Mouse (Mus musculus) myocyte (in vitro differentiated cells): ENCODE data around the gene Cldn2. TPM values are rescaled to one million over a fixed set of nuclear protein-coding genes. Genes with fewer than 3 reads are reported as not detected.

Experiments
- H3K27me3 ChIP-seq: one replicate; pipeline ENCODE4 v1.6.1; 2011; ENCODE audit not compliant: control insufficient read depth, insufficient read depth, insufficient read length
- H3K36me3 ChIP-seq: one replicate; pipeline ENCODE4 v1.6.1; 2011; ENCODE audit not compliant: control insufficient read depth, insufficient read depth
- H3K4me2 ChIP-seq: one replicate; pipeline ENCODE4 v1.6.1; 2011; ENCODE audit warnings: low read depth, control low read depth
- H3K4me3 ChIP-seq: one replicate; pipeline ENCODE4 v1.5.1; 2011; ENCODE audit warnings: mild to moderate bottlenecking, control low read depth, moderate library complexity
- H3K79me2 ChIP-seq: one replicate; pipeline ENCODE4 v1.6.1; 2011; ENCODE audit not compliant: control insufficient read depth, insufficient read depth
- H3ac ChIP-seq: one replicate; pipeline ENCODE4 v1.6.1; 2011; ENCODE audit not compliant: control insufficient read depth, insufficient read length
- CEBPB ChIP-seq: IDR thresholded peaks from 2 replicates; pipeline ENCODE4 v1.6.1; 2011; ENCODE audit warnings: mild to moderate bottlenecking, moderate library complexity; ENCODE audit not compliant: poor library complexity, insufficient read depth, severe bottlenecking
- E2F4 ChIP-seq: IDR thresholded peaks from one replicate; pipeline ENCODE4 v1.6.1; 2011; ENCODE audit warnings: mild to moderate bottlenecking, control low read depth, moderate library complexity; ENCODE audit not compliant: insufficient read depth
- MAX ChIP-seq: IDR thresholded peaks from one replicate; pipeline ENCODE4 v1.6.1; 2011; ENCODE audit warnings: low read depth, mild to moderate bottlenecking, control low read depth
- MYOD1 ChIP-seq, 3 experiments: IDR thresholded peaks; one replicate each; pipeline ENCODE4 v1.6.1; 2011; ENCODE audit warnings: control low read depth in 2 of 3, low read depth in 2 of 3, mild to moderate bottlenecking in 2 of 3, moderate library complexity in 1 of 3; ENCODE audit not compliant: insufficient read length in 2 of 3, control insufficient read depth in 1 of 3
- MYOG ChIP-seq, 3 experiments: IDR thresholded peaks; one replicate each; pipeline ENCODE4 v1.6.1; 2011; ENCODE audit warnings: control low read depth in 2 of 3, low read depth in 2 of 3, mild to moderate bottlenecking in 2 of 3; ENCODE audit not compliant: insufficient read length in 2 of 3, control insufficient read depth in 1 of 3, insufficient read depth in 1 of 3
- POLR2A ChIP-seq: IDR thresholded peaks from one replicate; pipeline ENCODE4 v1.6.1; 2011; ENCODE audit warnings: low read depth, mild to moderate bottlenecking, control low read depth, moderate library complexity; ENCODE audit not compliant: insufficient read length
- POLR2AphosphoS2 ChIP-seq: IDR thresholded peaks from one replicate; pipeline ENCODE4 v1.6.1; 2011; ENCODE audit warnings: low read depth, control low read depth; ENCODE audit not compliant: insufficient read length
- REST ChIP-seq: IDR thresholded peaks from one replicate; pipeline ENCODE4 v1.6.1; 2011; ENCODE audit warnings: mild to moderate bottlenecking, control low read depth, moderate library complexity; ENCODE audit not compliant: insufficient read depth, insufficient read length
- SRF ChIP-seq: IDR thresholded peaks from one replicate; pipeline ENCODE4 v1.6.1; 2011; ENCODE audit warnings: low read depth; ENCODE audit not compliant: control insufficient read depth, insufficient read length
- TCF12 ChIP-seq: IDR thresholded peaks from one replicate; pipeline ENCODE4 v1.6.1; 2011; ENCODE audit warnings: mild to moderate bottlenecking, control low read depth; ENCODE audit not compliant: poor library complexity, insufficient read depth, severe bottlenecking
- TCF3 ChIP-seq: IDR thresholded peaks from one replicate; pipeline ENCODE4 v1.6.1; 2011; ENCODE audit warnings: low read depth, control low read depth; ENCODE audit not compliant: insufficient read length
- USF1 ChIP-seq: IDR thresholded peaks from one replicate; pipeline ENCODE4 v1.6.1; 2011; ENCODE audit warnings: low read depth, mild to moderate bottlenecking, control low read depth, moderate library complexity
- polyA plus RNA-seq: library from polyadenylated mRNA; unstranded; fragments of >200 nt; fragmentation: generic; extraction: Trizol; gene quantifications from one replicate; pipeline ENCODE4 v1.2.1, GENCODE M21; 2012; ENCODE audit warnings: missing spikeins

Gene Cldn2
- polyA plus RNA-seq, 1 experiment = 1.0 TPM

DNA sequence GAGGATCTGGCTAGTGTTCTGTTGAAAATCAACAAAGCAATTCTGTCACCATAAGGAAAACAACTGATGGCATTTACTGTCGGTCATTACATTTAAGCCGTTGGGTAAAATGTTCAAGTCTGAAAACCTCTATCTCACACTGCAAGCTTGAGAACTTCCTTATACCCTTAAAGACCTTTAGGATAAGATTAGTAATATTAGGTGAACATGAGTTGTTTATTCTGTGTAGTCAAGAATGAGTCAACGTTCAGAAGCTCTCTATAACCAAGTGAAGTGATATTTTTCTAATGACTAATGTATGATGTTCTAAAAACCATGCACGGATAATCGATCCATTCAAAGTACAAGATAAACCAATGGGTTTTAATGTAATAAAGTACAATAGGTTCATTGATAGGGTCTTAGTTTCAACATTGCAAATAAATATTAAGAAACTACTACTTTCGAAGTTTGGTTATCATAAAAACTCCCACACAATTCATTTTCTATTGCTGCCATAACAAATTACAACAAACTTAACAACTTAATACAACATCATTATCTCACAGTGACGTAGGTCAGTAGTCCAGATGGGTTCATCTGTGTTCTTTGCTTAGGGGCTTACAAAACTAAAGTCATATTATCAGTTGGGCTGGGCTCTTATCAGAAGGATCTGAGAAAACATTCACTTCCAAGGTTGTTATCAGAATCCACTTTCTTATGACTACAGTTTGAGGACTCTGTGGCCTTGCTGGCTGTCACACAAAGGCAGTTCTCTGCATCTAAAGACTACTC is 6.4 kb upstream of the Cldn2 start:
- H3K27me3 ChIP-seq = no peaks in the 10 kb centered on the region
- TF ChIP-seq E2F4 (no peak), MAX (no peak), REST (no peak), TCF3 (no peak), MYOD1 (IDR thresholded peaks at IDR 0.05; ENCODE audit: control insufficient read depth in 1 of 3, insufficient read length in 2 of 3, low read depth in 2 of 3) (no peak), TCF12 (no peak), SRF (no peak), POLR2A (no peak), POLR2AphosphoS2 (no peak), MYOG (IDR thresholded peaks at IDR 0.05; ENCODE audit: control insufficient read depth in 1 of 3, insufficient read depth in 1 of 3, insufficient read length in 2 of 3, low read depth in 2 of 3) (no peak), USF1 (no peak), CEBPB (no peak)

DNA sequence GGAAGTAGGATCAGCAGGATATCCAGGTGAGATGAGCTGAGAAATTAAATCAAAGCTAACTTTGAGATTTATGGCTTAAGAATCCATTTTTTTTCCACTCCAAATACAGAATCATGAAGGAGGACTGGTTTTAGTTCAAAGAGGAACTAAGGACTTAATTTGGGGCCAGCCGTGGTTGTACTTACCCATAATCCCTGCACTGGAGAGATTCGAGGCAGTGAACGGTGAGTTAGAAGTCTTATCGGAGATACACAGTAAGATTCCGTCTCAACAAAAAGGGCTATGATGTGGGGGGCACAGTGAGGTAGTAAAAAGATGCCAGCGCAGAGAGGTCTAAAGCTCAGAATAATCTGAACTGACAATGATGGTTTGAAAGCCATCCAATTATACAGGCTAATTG is 4.6 kb upstream of the Cldn2 start:
- TF ChIP-seq MYOD1 (IDR thresholded peaks at IDR 0.05; ENCODE audit: control insufficient read depth in 1 of 3, insufficient read length in 2 of 3, low read depth in 2 of 3) (no peak), USF1 (no peak), POLR2A (no peak), E2F4 (no peak), MYOG (IDR thresholded peaks at IDR 0.05; ENCODE audit: control insufficient read depth in 1 of 3, insufficient read depth in 1 of 3, insufficient read length in 2 of 3, low read depth in 2 of 3) (no peak), MAX (no peak), TCF12 (no peak), POLR2AphosphoS2 (no peak), CEBPB (no peak), REST (no peak), SRF (no peak)
- H3K79me2 ChIP-seq = no peaks in the 10 kb centered on the region
- H3K4me3 ChIP-seq = no peak overlapping the region
- H3K4me2 ChIP-seq = no peak overlapping the region
- no peak overlapping the region for H3ac ChIP-seq
- H3K27me3 ChIP-seq = no peaks in the 10 kb centered on the region
- no peaks in the 10 kb centered on the region for H3K36me3 ChIP-seq

More for the DNA sequence above, 6.4 kb upstream of the Cldn2 start:
- no peaks in the 10 kb centered on the region for H3K36me3 ChIP-seq
- H3K79me2 ChIP-seq = no peaks in the 10 kb centered on the region
- H3K4me2 ChIP-seq = no peak overlapping the region
- H3ac ChIP-seq = no peak overlapping the region
- no peak overlapping the region for H3K4me3 ChIP-seq

DNA sequence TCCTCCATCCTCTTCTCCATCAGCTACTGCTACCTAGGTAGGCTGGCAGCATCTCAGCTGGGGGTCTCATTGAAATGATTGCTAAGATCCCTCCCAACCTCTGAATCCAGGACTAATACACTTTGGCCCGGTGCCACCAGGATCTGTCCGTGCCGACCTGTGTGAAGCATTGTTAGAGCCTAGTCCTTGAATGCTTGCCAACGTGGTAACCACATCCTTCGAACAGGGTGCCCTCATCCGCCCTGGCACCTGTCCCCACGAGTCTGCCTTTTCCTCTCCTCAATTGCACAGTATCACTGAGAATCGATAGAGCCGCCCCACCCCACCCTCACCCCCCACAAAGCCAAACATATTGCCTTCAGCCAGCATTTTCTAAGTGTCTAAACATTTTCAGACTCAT is 2.8 kb upstream of the Cldn2 start:
- H3K4me2 ChIP-seq = no peak overlapping the region
- H3K4me3 ChIP-seq = no peak overlapping the region
- H3K36me3 ChIP-seq = no peaks in the 10 kb centered on the region
- TF ChIP-seq MYOD1 (IDR thresholded peaks at IDR 0.05; ENCODE audit: control insufficient read depth in 1 of 3, insufficient read length in 2 of 3, low read depth in 2 of 3) (no peak), CEBPB (no peak), POLR2A (no peak), USF1 (no peak), REST (no peak), E2F4 (no peak), MAX (no peak), POLR2AphosphoS2 (no peak), TCF3 (no peak), SRF (no peak), TCF12 (no peak)
- no peaks in the 10 kb centered on the region for H3K27me3 ChIP-seq
- no peak overlapping the region for H3ac ChIP-seq
- H3K79me2 ChIP-seq = no peaks in the 10 kb centered on the region

DNA sequence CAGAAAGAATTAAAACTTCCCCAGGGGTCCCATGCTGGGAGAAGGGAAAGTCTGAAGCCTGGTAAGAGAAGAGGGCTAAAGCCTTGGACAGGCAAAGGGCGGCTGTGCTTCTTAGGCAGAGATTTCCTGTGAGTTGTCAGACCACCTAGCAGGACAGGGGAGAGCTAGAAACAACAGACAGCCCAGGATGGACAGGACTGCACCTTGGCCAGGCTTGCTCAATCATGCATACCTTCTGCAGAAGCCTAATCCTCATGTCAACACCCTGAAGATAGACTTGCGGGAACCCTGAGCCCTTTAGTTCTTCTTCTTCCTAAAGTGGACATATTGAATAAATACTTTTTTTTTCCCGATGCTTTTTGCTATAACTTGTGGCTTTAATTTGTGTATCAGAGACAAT is 675 bp upstream of the Cldn2 start:
- no peak overlapping the region for H3K4me2 ChIP-seq
- TF ChIP-seq MAX = no peak
- no peak for TF ChIP-seq USF1
- TF ChIP-seq MYOD1 (IDR thresholded peaks at IDR 0.05; ENCODE audit: control insufficient read depth in 1 of 3, insufficient read length in 2 of 3, low read depth in 2 of 3) = no peak
- TF ChIP-seq REST = no peak
- no peak for TF ChIP-seq POLR2A
- TF ChIP-seq MYOG (IDR thresholded peaks at IDR 0.05; ENCODE audit: control insufficient read depth in 1 of 3, insufficient read depth in 1 of 3, insufficient read length in 2 of 3, low read depth in 2 of 3) = no peak
- TF ChIP-seq E2F4 = no peak
- no peak for TF ChIP-seq TCF12
- no peak for TF ChIP-seq TCF3
- H3K27me3 ChIP-seq = no peaks in the 10 kb centered on the region
- no peaks in the 10 kb centered on the region for H3K79me2 ChIP-seq
- H3ac ChIP-seq = no peak overlapping the region
- no peak overlapping the region for H3K4me3 ChIP-seq
- no peaks in the 10 kb centered on the region for H3K36me3 ChIP-seq
